In genomic region chr19:44649206-44649605, GRCm38 (mm10) we compare ENCODE assay signal across 29 mouse cellular contexts.
DNase-seq lines count a peak whose midpoint lies in the region; ATAC-seq lines count a peak whose summit lies in the region.
"Had no signal": no experiment of that assay in that cellular context is flagged by ENCODE, and none has a peak within 500 bp of the region (broad histone marks: within the 10 kb centered on the region; RNA-seq: fewer than 3 reads in every experiment).

No protein-coding gene starts in this region.

- no peak for ATAC-seq in kidney, embryonic 15.5 days (replicated peaks; ENCODE audit: low FRiP score)
- ATAC-seq: forebrain, embryonic 15.5 days; hindbrain, embryonic 16.5 days had no signal

- no peak overlapping the region for H3K4me2 ChIP-seq in kidney, embryonic 15.5 days
- H3K4me2 ChIP-seq: embryonic facial prominence, embryonic 13.5 days; forebrain, embryonic 12.5 days; forebrain, embryonic 15.5 days; heart, embryonic 12.5 days; heart, embryonic 15.5 days had no signal

- no peaks in the 10 kb centered on the region for H3K9me3 ChIP-seq in kidney, embryonic 15.5 days (replicated peaks)
- H3K9me3 ChIP-seq: embryonic facial prominence, embryonic 10.5 days; embryonic facial prominence, embryonic 13.5 days; forebrain, embryonic 12.5 days; forebrain, embryonic 15.5 days; heart, embryonic 12.5 days; heart, embryonic 15.5 days; hindbrain, embryonic 10.5 days; hindbrain, embryonic 13.5 days had no signal

- DNase-seq in kidney, adult 18-20 months = peak; percentile 23
- DNase-seq in kidney, postnatal 4 days = no peak
- peak; percentile 83 for DNase-seq in kidney, adult 9 months
- peak; percentile 29 for DNase-seq in kidney, postnatal 14 days
- DNase-seq in adipocyte (ENCODE audit: low spot score) = no peak
- DNase-seq in heart, adult 18-20 months = no peak
- DNase-seq: adrenal gland, adult 8-10 months; adrenal gland, postnatal 25 days; B cell, adult 2 months; cerebellum, adult 11-12 months; cerebellum, adult 8-10 months; cerebellum, postnatal 10 days; cerebellum, postnatal 36 days; embryo, embryonic 11 days; gastrocnemius, postnatal 14 days; heart, adult 11 months; heart, postnatal 10 days; heart, postnatal 36 days had no signal

- no peak overlapping the region for H3K27ac ChIP-seq in kidney, embryonic 15.5 days
- H3K27ac ChIP-seq: embryonic facial prominence, embryonic 10.5 days; embryonic facial prominence, embryonic 13.5 days; forebrain, embryonic 12.5 days; forebrain, embryonic 15.5 days; heart, embryonic 15.5 days; hindbrain, embryonic 10.5 days; hindbrain, embryonic 13.5 days had no signal

- WGBS in kidney, embryonic 15.5 days = 56% methylated on average over 7 of the region's 7 CpGs

- no peaks in the 10 kb centered on the region for H3K36me3 ChIP-seq in kidney, embryonic 15.5 days
- H3K36me3 ChIP-seq: embryonic facial prominence, embryonic 10.5 days; embryonic facial prominence, embryonic 13.5 days; forebrain, embryonic 12.5 days; forebrain, embryonic 15.5 days; heart, embryonic 12.5 days; heart, embryonic 15.5 days; hindbrain, embryonic 10.5 days; hindbrain, embryonic 13.5 days had no signal

- H3K4me3 ChIP-seq in kidney, embryonic 15.5 days (replicated peaks) = no peak overlapping the region
- H3K4me3 ChIP-seq: embryonic facial prominence, embryonic 10.5 days; embryonic facial prominence, embryonic 13.5 days; erythroblast, embryonic 14.5 days; forebrain, embryonic 12.5 days; forebrain, embryonic 15.5 days; heart, embryonic 12.5 days; heart, embryonic 15.5 days; hindbrain, embryonic 10.5 days; hindbrain, embryonic 13.5 days had no signal

- H3K4me1 ChIP-seq in kidney, embryonic 15.5 days = peaks cover 31% of the 10 kb centered on the region
- H3K4me1 ChIP-seq: heart, embryonic 12.5 days; heart, embryonic 15.5 days had no signal

- H3K27me3 ChIP-seq in kidney, embryonic 15.5 days = peaks cover 42% of the 10 kb centered on the region

- H3K9ac ChIP-seq in kidney, embryonic 15.5 days = no peak overlapping the region
- H3K9ac ChIP-seq: embryonic facial prominence, embryonic 13.5 days; forebrain, embryonic 12.5 days; forebrain, embryonic 15.5 days; heart, embryonic 12.5 days; heart, embryonic 15.5 days; hindbrain, embryonic 13.5 days had no signal

Comparison
In these comparisons a context has a peak if more than half of its experiments do, and no peak if none do; other contexts are left out.
1. DNase-seq: peak in kidney, adult 18-20 months (single experiment), kidney, adult 9 months (single experiment) and kidney, postnatal 14 days (single experiment); none in kidney, postnatal 4 days (0 of 2), adipocyte (single experiment) and heart, adult 18-20 months (0 of 2).